Mouse (Mus musculus): ENCODE measurements around the gene Otoa.

The Otoa gene

DNA sequence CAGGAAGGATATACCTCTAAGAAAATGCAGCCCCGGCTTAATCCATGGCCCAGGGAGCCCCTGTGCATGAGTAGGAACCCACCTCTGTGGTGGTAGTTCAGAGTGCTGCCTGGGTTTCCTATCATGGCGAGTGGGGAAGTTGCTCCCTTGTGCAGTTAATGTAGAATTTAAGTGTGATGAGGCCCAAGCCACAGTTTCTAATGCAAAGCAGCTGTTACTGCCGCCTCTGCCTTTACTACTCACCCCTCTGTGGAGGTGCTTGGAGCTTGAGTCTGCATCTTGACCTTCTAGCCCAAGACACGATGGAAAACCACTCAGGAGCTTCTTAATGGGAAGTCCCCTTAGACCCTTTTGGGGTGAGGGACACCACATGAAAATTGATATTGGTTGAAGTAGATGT is 10.2 kb upstream of the Otoa start:
- 0 out of 2 replicates have a peak, but pooled peaks cover 2% of the 10 kb centered on the region for H3K36me3 ChIP-seq (ENCODE audit: control insufficient read depth, insufficient read depth, low read length, poor library complexity, severe bottlenecking)
- H3K27me3 ChIP-seq (ENCODE audit: control insufficient read depth, insufficient read depth, low read length, poor library complexity, severe bottlenecking), result no peaks in the 10 kb centered on the region
- DNase-seq (ENCODE audit: low read depth, low spot score), result no peak

- DNase-seq (ENCODE audit: low read depth, low spot score), result no peak
- no peaks in the 10 kb centered on the region for H3K27me3 ChIP-seq (ENCODE audit: control insufficient read depth, insufficient read depth, low read length, poor library complexity, severe bottlenecking)
- peaks cover 2% of the 10 kb centered on the region; the same call in 1 of the 2 replicates for H3K36me3 ChIP-seq (ENCODE audit: control insufficient read depth, insufficient read depth, low read length, poor library complexity, severe bottlenecking)
These were observed 8.9 kb upstream of the Otoa start for GRCm38 (mm10) chr7:121072506-121072905.

DNA sequence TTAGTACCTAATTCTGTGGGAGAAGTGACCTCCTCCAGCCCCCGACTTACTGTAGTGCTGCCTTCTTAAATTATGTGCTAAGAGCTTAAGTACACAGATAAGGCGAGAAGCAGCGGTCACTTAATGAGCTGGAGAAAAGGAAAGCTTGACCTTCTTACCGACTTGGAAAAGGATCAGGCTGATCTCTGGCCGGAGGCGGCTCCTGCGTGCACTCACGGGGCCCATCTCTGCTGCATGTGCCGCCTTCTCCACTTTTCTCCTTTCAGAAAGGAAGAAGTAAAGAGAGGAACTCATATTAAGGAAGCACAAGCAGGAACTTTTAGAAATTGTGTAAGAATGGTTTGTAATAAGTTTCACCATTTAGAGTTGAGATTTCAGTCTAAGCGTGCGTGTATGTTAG is 7.2 kb upstream of the Otoa start, which contains the start of gene Igsf6:
Gene Igsf6 (minus strand): TSS at position 292 of the 400 bp plus-strand sequence.
- Histone ChIP-seq H3K27me3 (ENCODE audit: control insufficient read depth, insufficient read depth, low read length, poor library complexity, severe bottlenecking) (no peaks in the 10 kb centered on the region), H3K36me3 (ENCODE audit: control insufficient read depth, insufficient read depth, low read length, poor library complexity, severe bottlenecking) (no peaks in the 10 kb centered on the region; the same call in 1 of the 2 replicates)
- DNase-seq (ENCODE audit: low read depth, low spot score), result no peak

DNA sequence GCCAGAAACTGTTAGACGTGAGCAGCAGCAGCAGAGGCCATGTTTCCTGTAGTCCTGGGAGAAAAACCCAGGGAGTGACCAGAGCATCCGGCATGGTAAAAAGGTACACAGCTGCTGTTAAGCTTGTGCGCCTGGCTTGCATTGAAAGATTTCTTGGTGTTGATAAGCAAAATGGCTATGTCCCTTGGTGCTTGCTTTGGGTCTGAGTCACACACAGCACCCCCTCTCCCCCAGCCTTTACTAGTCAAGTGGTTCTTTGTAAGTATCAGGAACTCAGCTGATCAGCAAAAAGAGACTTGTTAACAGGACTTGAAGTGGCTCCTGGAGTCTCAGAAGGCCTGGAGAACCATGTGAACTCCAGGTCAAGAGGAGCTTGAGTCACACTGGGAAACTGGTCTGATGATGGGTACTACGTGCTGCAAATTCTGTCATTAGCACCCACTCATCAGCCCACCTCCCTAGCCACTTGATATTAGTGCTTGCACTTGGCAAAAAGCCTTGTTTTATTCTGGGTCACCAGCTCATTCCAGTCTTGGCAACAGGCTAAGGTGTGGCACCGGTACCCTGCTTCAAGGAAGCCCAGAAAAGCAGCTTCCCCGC is 6.5 kb upstream of the Otoa start:
- Histone ChIP-seq H3K27me3 (ENCODE audit: control insufficient read depth, insufficient read depth, low read length, poor library complexity, severe bottlenecking) (no peaks in the 10 kb centered on the region), H3K36me3 (ENCODE audit: control insufficient read depth, insufficient read depth, low read length, poor library complexity, severe bottlenecking) (no peaks in the 10 kb centered on the region; the same call in 1 of the 2 replicates)
- no peak for DNase-seq (ENCODE audit: low read depth, low spot score)

DNA sequence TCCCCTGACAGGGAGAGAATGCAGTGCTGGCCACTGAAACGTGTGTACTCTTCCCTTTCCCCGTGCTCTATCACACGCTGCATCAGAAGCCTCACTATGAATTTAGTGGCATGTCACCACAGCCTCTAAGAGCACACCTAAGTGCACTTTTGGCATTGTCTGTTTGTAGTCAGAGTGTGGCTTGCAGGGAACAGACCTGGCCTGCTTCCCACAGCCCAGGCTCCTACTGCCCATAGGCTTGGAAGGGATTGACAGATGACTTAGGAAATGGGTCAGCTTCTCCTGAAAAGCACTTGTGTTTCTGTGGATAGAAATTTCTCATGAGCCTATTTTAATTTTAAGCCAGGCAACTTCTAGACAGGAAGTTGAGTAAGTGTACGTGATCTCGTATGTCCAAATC is 6.0 kb upstream of the Otoa start:
- DNase-seq (ENCODE audit: low read depth, low spot score), result no peak
- no peaks in the 10 kb centered on the region for H3K27me3 ChIP-seq (ENCODE audit: control insufficient read depth, insufficient read depth, low read length, poor library complexity, severe bottlenecking)
- H3K36me3 ChIP-seq (ENCODE audit: control insufficient read depth, insufficient read depth, low read length, poor library complexity, severe bottlenecking), result no peaks in the 10 kb centered on the region; the same call in 1 of the 2 replicates

- no peaks in the 10 kb centered on the region for H3K27me3 ChIP-seq (ENCODE audit: control insufficient read depth, insufficient read depth, low read length, poor library complexity, severe bottlenecking)
- no peak for DNase-seq (ENCODE audit: low read depth, low spot score)
- H3K36me3 ChIP-seq (ENCODE audit: control insufficient read depth, insufficient read depth, low read length, poor library complexity, severe bottlenecking), result no peaks in the 10 kb centered on the region; the same call in 1 of the 2 replicates
These were observed 4.1 kb upstream of the Otoa start for GRCm38 (mm10) chr7:121077311-121077710.

DNA sequence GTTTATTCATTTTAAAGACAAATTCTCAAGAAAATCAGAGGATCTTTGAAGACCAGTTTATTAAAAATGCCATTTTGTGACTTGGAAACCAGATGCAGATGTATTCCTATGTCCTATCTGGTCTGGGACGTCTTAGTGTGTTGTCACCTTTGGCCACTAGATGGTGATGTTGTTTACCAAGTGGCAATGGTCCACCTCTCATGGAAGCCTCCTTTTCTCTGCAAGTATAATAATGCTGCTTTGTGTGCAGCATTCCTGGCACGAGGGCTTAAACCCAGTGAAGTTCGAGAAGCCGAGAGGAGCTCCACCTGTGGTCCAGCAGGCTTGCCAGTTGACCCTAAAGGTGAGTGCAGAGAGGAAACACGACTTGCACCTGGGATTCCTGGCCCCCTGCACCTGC is 3.6 kb upstream of the Otoa start:
- peak; percentile 58 for DNase-seq (ENCODE audit: low read depth, low spot score)
- H3K27me3 ChIP-seq (ENCODE audit: control insufficient read depth, insufficient read depth, low read length, poor library complexity, severe bottlenecking), result no peaks in the 10 kb centered on the region
- no peaks in the 10 kb centered on the region; the same call in 1 of the 2 replicates for H3K36me3 ChIP-seq (ENCODE audit: control insufficient read depth, insufficient read depth, low read length, poor library complexity, severe bottlenecking)

DNA sequence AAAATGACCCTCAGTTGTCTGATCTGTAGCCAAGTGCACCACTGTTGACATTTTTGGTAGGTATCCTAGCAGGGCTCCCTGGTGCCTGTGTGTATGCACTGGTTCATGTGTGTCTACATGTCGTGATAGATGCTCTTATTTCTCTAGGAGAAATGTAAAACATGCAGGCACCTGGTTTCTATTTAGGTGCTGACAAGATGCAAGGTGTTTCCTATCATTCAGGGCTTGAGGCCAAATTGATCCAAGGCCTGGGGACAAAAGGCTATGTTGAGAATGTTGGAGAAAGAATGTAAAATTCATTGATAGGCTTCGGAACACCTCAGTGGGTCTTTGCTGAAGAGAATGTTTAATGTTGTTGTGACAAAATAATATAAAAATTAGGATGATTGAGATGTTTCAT is 366 bp downstream of the Otoa start:
- Histone ChIP-seq H3K36me3 (ENCODE audit: control insufficient read depth, insufficient read depth, low read length, poor library complexity, severe bottlenecking) (no peaks in the 10 kb centered on the region; the same call in 1 of the 2 replicates), H3K27me3 (ENCODE audit: control insufficient read depth, insufficient read depth, low read length, poor library complexity, severe bottlenecking) (no peaks in the 10 kb centered on the region)
- no peak for DNase-seq (ENCODE audit: low read depth, low spot score)

- Histone ChIP-seq H3K27me3 (ENCODE audit: control insufficient read depth, insufficient read depth, low read length, poor library complexity, severe bottlenecking) (no peaks in the 10 kb centered on the region), H3K36me3 (ENCODE audit: control insufficient read depth, insufficient read depth, low read length, poor library complexity, severe bottlenecking) (no peaks in the 10 kb centered on the region)
- DNase-seq (ENCODE audit: low read depth, low spot score), result no peak
These were observed 1.6 kb downstream of the Otoa start for GRCm38 (mm10) chr7:121082949-121083513.

- no peak for DNase-seq (ENCODE audit: low read depth, low spot score)
- no peaks in the 10 kb centered on the region for H3K36me3 ChIP-seq (ENCODE audit: control insufficient read depth, insufficient read depth, low read length, poor library complexity, severe bottlenecking)
- no peaks in the 10 kb centered on the region for H3K27me3 ChIP-seq (ENCODE audit: control insufficient read depth, insufficient read depth, low read length, poor library complexity, severe bottlenecking)
These were observed 3.5 kb downstream of the Otoa start for GRCm38 (mm10) chr7:121084840-121085453.

DNA sequence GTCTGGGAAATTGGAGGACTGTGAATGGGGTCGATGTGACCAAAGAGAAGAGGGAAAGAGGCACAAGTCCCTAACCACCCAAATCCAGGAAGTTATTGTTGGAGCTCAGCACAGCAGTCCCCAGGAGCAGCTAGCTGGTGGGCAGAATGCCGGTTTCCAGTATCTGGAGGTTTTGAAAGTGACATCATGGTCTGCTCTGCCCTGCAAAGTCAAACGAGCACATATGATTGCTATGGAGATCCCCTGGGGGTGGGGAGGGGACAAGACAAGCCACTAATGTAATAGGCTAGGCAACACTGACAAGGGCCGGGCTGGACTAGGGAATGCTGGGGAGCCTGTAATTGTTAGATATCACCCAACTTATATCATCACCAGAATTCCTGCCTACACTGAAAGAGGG is 4.0 kb downstream of the Otoa start:
- no peaks in the 10 kb centered on the region for H3K36me3 ChIP-seq (ENCODE audit: control insufficient read depth, insufficient read depth, low read length, poor library complexity, severe bottlenecking)
- H3K27me3 ChIP-seq (ENCODE audit: control insufficient read depth, insufficient read depth, low read length, poor library complexity, severe bottlenecking), result no peaks in the 10 kb centered on the region
- no peak for DNase-seq (ENCODE audit: low read depth, low spot score)

DNA sequence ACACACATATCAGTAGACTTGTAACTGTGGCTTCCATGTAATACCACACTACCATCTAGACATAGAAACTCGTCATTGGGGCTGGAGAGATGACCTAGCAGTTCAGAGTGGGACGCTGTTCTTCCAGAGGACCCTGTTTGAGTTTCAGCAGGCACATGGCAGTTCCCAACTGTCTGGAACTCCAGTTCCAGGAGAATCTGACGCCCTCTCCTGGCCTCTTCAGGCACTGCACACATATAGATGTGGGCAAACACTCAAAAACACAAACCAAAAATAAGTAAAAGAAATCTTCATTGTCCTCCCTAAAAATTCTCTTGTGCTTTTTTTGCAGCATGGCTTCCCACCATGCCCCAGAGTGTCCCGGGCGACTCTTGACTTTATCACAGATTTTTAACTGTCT is 7.3 kb downstream of the Otoa start:
- peak; percentile 3 for DNase-seq (ENCODE audit: low read depth, low spot score)
- Histone ChIP-seq H3K36me3 (ENCODE audit: control insufficient read depth, insufficient read depth, low read length, poor library complexity, severe bottlenecking) (no peaks in the 10 kb centered on the region), H3K27me3 (ENCODE audit: control insufficient read depth, insufficient read depth, low read length, poor library complexity, severe bottlenecking) (no peaks in the 10 kb centered on the region)

- Histone ChIP-seq H3K27me3 (ENCODE audit: control insufficient read depth, insufficient read depth, low read length, poor library complexity, severe bottlenecking) (no peaks in the 10 kb centered on the region), H3K36me3 (ENCODE audit: control insufficient read depth, insufficient read depth, low read length, poor library complexity, severe bottlenecking) (no peaks in the 10 kb centered on the region)
- no peak for DNase-seq (ENCODE audit: low read depth, low spot score)
These were observed 9.3 kb downstream of the Otoa start for GRCm38 (mm10) chr7:121090748-121091147.

- H3K27me3 ChIP-seq (ENCODE audit: control insufficient read depth, insufficient read depth, low read length, poor library complexity, severe bottlenecking), result no peaks in the 10 kb centered on the region
- no peaks in the 10 kb centered on the region for H3K36me3 ChIP-seq (ENCODE audit: control insufficient read depth, insufficient read depth, low read length, poor library complexity, severe bottlenecking)
- DNase-seq (ENCODE audit: low read depth, low spot score), result no peak
These were observed 11.6 kb downstream of the Otoa start for GRCm38 (mm10) chr7:121093026-121093425.

- DNase-seq (ENCODE audit: low read depth, low spot score), result no peak
- Histone ChIP-seq H3K27me3 (ENCODE audit: control insufficient read depth, insufficient read depth, low read length, poor library complexity, severe bottlenecking) (no peaks in the 10 kb centered on the region), H3K36me3 (ENCODE audit: control insufficient read depth, insufficient read depth, low read length, poor library complexity, severe bottlenecking) (no peaks in the 10 kb centered on the region)
These were observed 17.4 kb downstream of the Otoa start for GRCm38 (mm10) chr7:121098614-121099389.

Measured in splenic B cell, adult 2 months (primary cell).